Mouse (Mus musculus) kidney, adult 2 months (tissue): ENCODE measurements at regions not wholly inside any gene's neighbourhood (a gene's known extent, or its start where the extent isn't known, plus 50 kb on each side); places are given as distances from the start of the nearest gene placed in this dataset.

ENCODE experiments used
- CTCF ChIP-seq: fragments of 200-500 bp; conservative IDR thresholded peaks from 2 replicates; pipeline ENCODE4 v1.5.1; 2011; ENCODE audit warnings: low read depth, mild to moderate bottlenecking, control low read depth, low read length, moderate library complexity, mixed read lengths; ENCODE audit not compliant: insufficient read depth, insufficient read length
- POLR2A ChIP-seq: fragments of 200-500 bp; IDR thresholded peaks from one replicate; pipeline ENCODE4 v1.6.1; 2011; ENCODE audit warnings: low read depth, low read length, control low read depth

- TF ChIP-seq CTCF (no peak), POLR2A (no peak)
These were observed 848.9 kb downstream of the Brinp3 start for GRCm38 (mm10) chr1:147343276-147343953.
